Mouse (Mus musculus) v-Abl transformed pro-B cells (cell line): ENCODE data around the gene Rab5b.

Experiments used
- in situ Hi-C, 2 experiments: fragments of 400-800 bp; cut with MboI; formaldehyde crosslinking; loops; one replicate each; pipeline ENCODE4 v1.15.1; 2025; ENCODE audit not compliant: unreplicated experiment in 2 of 2

Gene Rab5b

GRCm38 (mm10) chr10:128702328-128703007, 6.4 kb upstream of the Rab5b start:
- in situ Hi-C loops = loop anchor here in 1 of 2 experiments (5.0 kb wide), 1 partner anchor 40 kb away; the partner anchor contains the start of gene Dgka

- in situ Hi-C loops = loop anchor here in 1 of 2 experiments (5.0 kb wide), 1 partner anchor 42 kb away; the partner anchor contains the start of gene Dgka
Measured at GRCm38 (mm10) chr10:128700712-128701111, 4.6 kb upstream of the Rab5b start.

GRCm38 (mm10) chr10:128699611-128700010, 3.5 kb upstream of the Rab5b start:
- in situ Hi-C loops = loop anchor here in 1 of 2 experiments (5.0 kb wide), 1 partner anchor 43 kb away; the partner anchor contains the start of gene Dgka

GRCm38 (mm10) chr10:128699006-128699405, 2.9 kb upstream of the Rab5b start:
- in situ Hi-C loops = no loop called here

- in situ Hi-C loops = no loop called here
Measured at GRCm38 (mm10) chr10:128697072-128697725, 1.1 kb upstream of the Rab5b start.

- in situ Hi-C loops = no loop called here
Measured at GRCm38 (mm10) chr10:128695411-128695991, 563 bp downstream of the Rab5b start.

GRCm38 (mm10) chr10:128674469-128675008, 21.5 kb downstream of the Rab5b start:
- in situ Hi-C loops = loop anchor here (5.0 to 10.0 kb wide), 3 partner anchors 47 to 130 kb away; partner anchors contain the start of genes Rps26 (in 2 of the 2), Rpl41 (in 1 of the 2) and Zc3h10 (in 1 of the 2)

GRCm38 (mm10) chr10:128673763-128674468, 22.1 kb downstream of the Rab5b start, which contains the start of gene Suox:
Gene Suox (minus strand): TSS chr10:128674073.
- in situ Hi-C loops = loop anchor here (5.0 to 10.0 kb wide), 3 partner anchors 47 to 129 kb away; partner anchors contain the start of genes Rps26 (in 2 of the 2), Rpl41 (in 1 of the 2) and Zc3h10 (in 1 of the 2)

- in situ Hi-C loops = loop anchor here (5.0 to 10.0 kb wide), 3 partner anchors 44 to 126 kb away; partner anchors contain the start of genes Rps26 (in 2 of the 2), Rpl41 (in 1 of the 2) and Zc3h10 (in 1 of the 2)
Measured at GRCm38 (mm10) chr10:128671148-128671547, 24.9 kb downstream of the Rab5b start.

GRCm38 (mm10) chr10:128668790-128669672, 27.0 kb downstream of the Rab5b start:
- in situ Hi-C loops = no loop called here

GRCm38 (mm10) chr10:128665806-128666205, 30.3 kb downstream of the Rab5b start:
- in situ Hi-C loops = no loop called here

GRCm38 (mm10) chr10:128665307-128665706, 30.8 kb downstream of the Rab5b start:
- in situ Hi-C loops = no loop called here

GRCm38 (mm10) chr10:128664808-128665207, 31.3 kb downstream of the Rab5b start:
- in situ Hi-C loops = no loop called here

GRCm38 (mm10) chr10:128663441-128664220, 32.4 kb downstream of the Rab5b start:
- in situ Hi-C loops = no loop called here

- in situ Hi-C loops = no loop called here
Measured at GRCm38 (mm10) chr10:128662465-128662864, 33.6 kb downstream of the Rab5b start.

GRCm38 (mm10) chr10:128659490-128659889, 36.6 kb downstream of the Rab5b start:
- in situ Hi-C loops = no loop called here

- in situ Hi-C loops = no loop called here
Measured at GRCm38 (mm10) chr10:128657844-128658243, 38.2 kb downstream of the Rab5b start.

GRCm38 (mm10) chr10:128656731-128657130, 39.3 kb downstream of the Rab5b start:
- in situ Hi-C loops = no loop called here
